Mouse (Mus musculus): ENCODE measurements around the gene Nrsn2.

The Nrsn2 gene

GRCm38 (mm10) chr2:152376345-152376741 lies at the start of gene Nrsn2:
TSS of gene Nrsn2 (minus strand) at chr2:152376638.
- no peak for DNase-seq

- no peak for DNase-seq
These were observed 39.3 kb upstream of the Nrsn2 start for GRCm38 (mm10) chr2:152415786-152416185.

- DNase-seq: no peak
These were observed 38.8 kb upstream of the Nrsn2 start, which contains the start of gene 6820408C15Rik for GRCm38 (mm10) chr2:152415287-152415686. TSS of gene 6820408C15Rik (plus strand) at chr2:152415587.

- peak; percentile 93 for DNase-seq
These were observed 38.2 kb upstream of the Nrsn2 start, which contains the start of gene Zcchc3 for GRCm38 (mm10) chr2:152414591-152415165. TSS of gene Zcchc3 (minus strand) at chr2:152415027.

GRCm38 (mm10) chr2:152413765-152414584 lies 37.5 kb upstream of the Nrsn2 start:
- DNase-seq: peak; percentile 38

GRCm38 (mm10) chr2:152413158-152413764 lies 36.8 kb upstream of the Nrsn2 start:
- no peak for DNase-seq

- DNase-seq: no peak
These were observed 36.2 kb upstream of the Nrsn2 start for GRCm38 (mm10) chr2:152412526-152413157.

- DNase-seq: no peak
These were observed 35.0 kb upstream of the Nrsn2 start for GRCm38 (mm10) chr2:152411471-152411870.

GRCm38 (mm10) chr2:152410971-152411371 lies 34.5 kb upstream of the Nrsn2 start:
- peak; percentile 96 for DNase-seq

GRCm38 (mm10) chr2:152409781-152410180 lies 33.3 kb upstream of the Nrsn2 start:
- no peak for DNase-seq

- peak; percentile 98 for DNase-seq
These were observed 29.7 kb upstream of the Nrsn2 start for GRCm38 (mm10) chr2:152406126-152406525.

GRCm38 (mm10) chr2:152399122-152399542 lies 22.7 kb upstream of the Nrsn2 start:
- no peak for DNase-seq

GRCm38 (mm10) chr2:152398691-152399090 lies 22.3 kb upstream of the Nrsn2 start:
- DNase-seq: peak; percentile 98

- DNase-seq: peak; percentile 99
These were observed 21.4 kb upstream of the Nrsn2 start, which contains the start of gene Sox12 for GRCm38 (mm10) chr2:152397680-152398435. TSS of gene Sox12 (minus strand) at chr2:152398063.

GRCm38 (mm10) chr2:152397004-152397589 lies 20.7 kb upstream of the Nrsn2 start:
- peak; percentile 91 for DNase-seq

GRCm38 (mm10) chr2:152396110-152397003 lies 19.9 kb upstream of the Nrsn2 start:
- DNase-seq: peak; percentile 96

GRCm38 (mm10) chr2:152395271-152395920 lies 19.0 kb upstream of the Nrsn2 start:
- DNase-seq: no peak

- no peak for DNase-seq
These were observed 17.0 kb upstream of the Nrsn2 start for GRCm38 (mm10) chr2:152393225-152394017.

GRCm38 (mm10) chr2:152392786-152393185 lies 16.3 kb upstream of the Nrsn2 start:
- peak; percentile 80 for DNase-seq
